Mouse (Mus musculus) adrenal gland, postnatal 25 days (tissue): Measurements from ENCODE around the gene Gstp1. TPM values are rescaled to one million over a fixed set of nuclear protein-coding genes. Genes with fewer than 3 reads are reported as not detected.

Experiments used
- DNase-seq: peaks from one replicate; pipeline ENCODE4 v3.0.0; 2021; ENCODE audit warnings: mixed read lengths
- total RNA-seq: library from RNA; stranded (reverse); gene quantifications from 2 replicates; pipeline ENCODE4 v1.2.3, GENCODE M21; 2021

The Gstp1 gene
- total RNA-seq, 1 experiment from 2014 or later, result 392 TPM

GRCm38 (mm10) chr19:4000119-4000900 is 37.5 kb downstream of the Gstp1 start, which contains the start of the genes Nudt8 and Gm49405:
Gene Nudt8 (plus strand): TSS chr19:4000580.
Gene Gm49405 (plus strand): TSS chr19:4000626.
- peak; percentile 90 for DNase-seq

GRCm38 (mm10) chr19:3999121-3999730 is 38.6 kb downstream of the Gstp1 start:
- DNase-seq, result no peak

DNA sequence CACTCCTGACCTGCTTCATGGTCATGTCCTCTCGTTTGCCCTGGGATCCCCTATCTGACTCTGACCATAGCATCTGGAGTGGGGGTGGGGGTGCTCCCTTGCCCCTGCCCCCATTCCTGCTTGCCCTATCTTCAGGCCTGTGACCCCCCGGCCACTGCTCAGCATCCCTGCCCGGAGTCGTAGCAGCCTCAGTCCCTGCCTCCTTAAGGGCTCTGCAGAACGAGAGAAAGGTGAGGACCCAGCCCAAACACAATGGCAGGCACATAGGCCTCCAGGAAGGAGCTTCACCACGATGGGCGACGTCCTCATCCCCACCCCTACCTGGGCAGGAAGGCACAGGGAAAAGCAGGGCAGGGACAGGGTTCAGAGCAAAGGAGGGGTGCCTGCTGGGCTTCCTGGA is 39.5 kb downstream of the Gstp1 start:
- no peak for DNase-seq

- no peak for DNase-seq
Measured at GRCm38 (mm10) chr19:3997231-3997630, 40.6 kb downstream of the Gstp1 start.

- DNase-seq, result no peak
Measured at GRCm38 (mm10) chr19:3996747-3997146, 41.0 kb downstream of the Gstp1 start.

DNA sequence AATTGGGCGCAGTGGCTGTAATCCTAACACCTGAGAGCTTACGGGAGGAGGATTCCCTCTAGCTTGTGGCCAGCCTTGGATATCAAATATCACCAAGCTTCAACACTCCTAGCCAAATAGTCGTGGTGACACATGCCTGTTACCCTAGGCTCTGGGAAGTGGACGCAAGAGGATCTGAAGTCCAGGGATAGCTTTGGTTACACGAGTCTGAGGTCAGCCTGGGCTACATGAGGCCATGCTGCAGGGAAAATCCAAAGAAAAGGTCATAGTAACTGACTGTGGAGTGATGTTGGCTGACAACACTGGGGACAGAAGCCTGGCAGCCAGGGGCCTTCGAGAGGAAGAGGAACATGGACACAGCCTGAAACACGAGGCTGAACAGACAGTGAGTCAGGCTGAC is 41.7 kb downstream of the Gstp1 start:
- DNase-seq, result no peak

- no peak for DNase-seq
Measured at GRCm38 (mm10) chr19:3995505-3995904, 42.3 kb downstream of the Gstp1 start.

- no peak for DNase-seq
Measured at GRCm38 (mm10) chr19:3994932-3995331, 42.9 kb downstream of the Gstp1 start.

- DNase-seq, result no peak
Measured at GRCm38 (mm10) chr19:3992416-3992815, 45.4 kb downstream of the Gstp1 start, which contains the start of gene Tbx10. Gene Tbx10 (plus strand): TSS chr19:3992752.

DNA sequence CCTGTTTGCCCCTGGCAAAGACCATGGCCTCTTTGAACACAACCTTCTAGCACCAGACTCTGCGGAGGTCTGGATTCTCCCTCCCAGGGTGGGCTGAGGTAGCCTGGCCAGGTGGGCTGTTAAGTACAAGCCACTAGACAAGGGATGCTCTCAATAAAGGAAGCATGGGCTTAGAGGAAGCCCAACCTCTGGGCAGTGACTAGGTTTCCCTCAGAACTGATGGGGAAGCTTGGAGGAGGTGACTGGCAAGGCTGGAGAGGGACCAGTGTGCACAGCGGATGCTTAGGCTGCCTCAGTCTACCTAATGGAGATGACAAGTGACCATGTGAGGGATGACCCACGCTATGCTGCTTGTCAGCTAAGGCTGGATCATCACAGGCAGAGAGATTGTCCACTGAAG is 45.8 kb downstream of the Gstp1 start:
- DNase-seq, result no peak

DNA sequence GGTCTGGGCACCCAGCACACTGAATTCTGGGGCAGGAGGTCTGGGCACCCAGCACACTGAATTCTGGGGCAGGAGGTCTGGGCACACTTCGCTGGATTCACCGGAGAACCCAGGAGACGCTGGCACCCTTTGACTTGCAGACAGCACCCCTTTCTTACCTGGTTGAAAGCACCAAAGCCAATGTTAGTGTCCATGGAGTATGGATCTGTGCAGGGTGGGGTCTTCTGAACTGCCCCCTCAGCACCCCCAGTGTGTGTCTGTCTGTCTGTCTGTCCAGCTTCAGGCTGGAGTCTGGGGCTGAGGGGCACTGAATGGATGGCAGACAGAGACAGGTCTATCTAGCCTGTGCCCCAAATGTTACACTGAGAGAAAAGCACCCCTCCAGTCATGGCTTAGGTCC is 46.2 kb downstream of the Gstp1 start:
- DNase-seq, result no peak

GRCm38 (mm10) chr19:3990804-3991203 is 47.0 kb downstream of the Gstp1 start:
- no peak for DNase-seq

DNA sequence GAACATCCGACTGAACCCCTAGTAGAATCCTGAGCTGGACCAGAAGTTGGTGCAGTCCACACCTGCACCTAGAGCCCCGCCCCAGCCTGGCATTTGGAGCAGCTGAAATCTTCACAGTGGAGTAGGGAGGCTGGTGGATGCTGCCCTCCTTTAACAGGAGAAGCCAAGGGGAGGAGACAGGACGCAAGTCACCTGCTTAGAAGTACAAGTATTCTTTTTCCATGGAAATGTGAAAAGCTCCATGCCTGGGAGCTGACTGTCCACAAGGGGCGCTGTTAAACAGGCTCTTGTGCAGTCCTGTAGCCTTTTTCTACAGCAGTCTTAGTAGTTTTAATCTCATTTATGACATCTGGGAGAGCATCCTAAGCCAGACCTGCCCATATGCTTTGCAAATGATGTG is 49.0 kb downstream of the Gstp1 start:
- no peak for DNase-seq

GRCm38 (mm10) chr19:3988066-3988465 is 49.7 kb downstream of the Gstp1 start:
- DNase-seq, result no peak

- DNase-seq, result peak; percentile 87
Measured at GRCm38 (mm10) chr19:3986334-3986733, 51.5 kb downstream of the Gstp1 start, which contains the start of gene Acy3. Gene Acy3 (plus strand): TSS chr19:3986570.

Other genes with a start within 250 kb of the Gstp1 start
- gene Chka, start 186.2 kb downstream of the Gstp1 start, total RNA-seq, result 72.2 and 82.8 TPM in 2 replicates
- 83.9 and 87.0 TPM in 2 replicates for gene Tcirg1, start 130.9 kb downstream of the Gstp1 start, total RNA-seq
- 338 and 341 TPM in 2 replicates for gene Ndufs8, start 125.2 kb downstream of the Gstp1 start, total RNA-seq
- gene Aldh3b1, start 108.2 kb downstream of the Gstp1 start, total RNA-seq, result 131 and 209 TPM in 2 replicates
- 46.5 and 69.6 TPM in 2 replicates for gene Unc93b1, start 102.8 kb downstream of the Gstp1 start, total RNA-seq
- 0.48 and 1.3 TPM in 2 replicates for gene Aldh3b3, start 79.3 kb downstream of the Gstp1 start, total RNA-seq
- gene Aldh3b2, start 65.7 kb downstream of the Gstp1 start, total RNA-seq, result 10.0 and 11.6 TPM in 2 replicates
- gene Acy3, start 51.4 kb downstream of the Gstp1 start, total RNA-seq, result 18.5 and 27.6 TPM in 2 replicates
- gene Tbx10, start 45.2 kb downstream of the Gstp1 start, total RNA-seq, result not detected in 2 replicates
- 18.7 and 24.8 TPM in 2 replicates for gene Nudt8, start 37.4 kb downstream of the Gstp1 start, total RNA-seq
- gene Gm49405, start 37.4 kb downstream of the Gstp1 start, total RNA-seq, result 1.3 and 1.7 TPM in 2 replicates
- gene Doc2g, start 34.7 kb downstream of the Gstp1 start, total RNA-seq, result 0.76 and 2.4 TPM in 2 replicates
- gene Ndufv1, start 25.2 kb downstream of the Gstp1 start, total RNA-seq, result 244 and 297 TPM in 2 replicates
- 58.6 and 65.7 TPM in 2 replicates for gene Gstp2, start 8.0 kb upstream of the Gstp1 start, total RNA-seq
- 0.76 and 5.2 TPM in 2 replicates for gene Gstp3, start 21.6 kb upstream of the Gstp1 start, total RNA-seq
- gene Cabp2, start 43.6 kb upstream of the Gstp1 start, total RNA-seq, result not detected in 2 replicates
- gene Cdk2ap2, start 59.2 kb upstream of the Gstp1 start, total RNA-seq, result 84.7 and 88.0 TPM in 2 replicates
- gene Pitpnm1, start 62.0 kb upstream of the Gstp1 start, total RNA-seq, result 54.8 and 73.7 TPM in 2 replicates
- 108 and 117 TPM in 2 replicates for gene Aip, start 87.9 kb upstream of the Gstp1 start, total RNA-seq
- gene Gpr152, start 101.8 kb upstream of the Gstp1 start, total RNA-seq, result 0.12 TPM in 1 of 2 replicates, not detected in the other
- gene Cabp4, start 106.0 kb upstream of the Gstp1 start, total RNA-seq, result 0.94 and 1.3 TPM in 2 replicates
- gene Coro1b, start 110.6 kb upstream of the Gstp1 start, total RNA-seq, result 179 and 226 TPM in 2 replicates
- gene Ptprcap, start 115.6 kb upstream of the Gstp1 start, total RNA-seq, result 3.9 and 6.0 TPM in 2 replicates
- 48.8 and 52.6 TPM in 2 replicates for gene Rps6kb2, start 125.4 kb upstream of the Gstp1 start, total RNA-seq
- gene Carns1, start 137.5 kb upstream of the Gstp1 start, total RNA-seq, result 2.6 and 4.1 TPM in 2 replicates
- gene Tbc1d10c, start 153.3 kb upstream of the Gstp1 start, total RNA-seq, result 1.0 TPM in 1 of 2 replicates, not detected in the other
- gene Ppp1ca, start 154.1 kb upstream of the Gstp1 start, total RNA-seq, result 373 and 392 TPM in 2 replicates
- gene Rad9a, start 163.7 kb upstream of the Gstp1 start, total RNA-seq, result 10.1 and 10.8 TPM in 2 replicates
- gene Clcf1, start 176.3 kb upstream of the Gstp1 start, total RNA-seq, result 11.0 and 14.5 TPM in 2 replicates
- not detected in 2 replicates for gene AC109138.7, start 176.4 kb upstream of the Gstp1 start, total RNA-seq
- 56.8 and 60.4 TPM in 2 replicates for gene Pold4, start 193.9 kb upstream of the Gstp1 start, total RNA-seq
- 35.6 and 52.3 TPM in 2 replicates for gene Ssh3, start 231.2 kb upstream of the Gstp1 start, total RNA-seq
- 4.3 and 4.9 TPM in 2 replicates for gene Ankrd13d, start 245.2 kb upstream of the Gstp1 start, total RNA-seq